8 mouse cellular contexts compared by ENCODE assay signal in genomic region chr2:111058586-111059261, GRCm38 (mm10). TPM values are rescaled to one million over a fixed set of nuclear protein-coding genes. Genes with fewer than 3 reads are reported as not detected.
DNase-seq lines count a peak whose midpoint lies in the region; ATAC-seq lines count a peak whose summit lies in the region.
"Had no signal": no experiment of that assay in that cellular context is flagged by ENCODE, and none has a peak within 500 bp of the region (broad histone marks: within the 10 kb centered on the region; RNA-seq: fewer than 3 reads in every experiment).

No protein-coding gene starts in this region.

- H3K4me2 ChIP-seq in neural tube, embryonic 11.5 days (ENCODE audit: low read depth), result no peak overlapping the region

- intact Hi-C loops in left cerebral cortex, postnatal 25 days (cut with DNase I), result loop anchor here (5.0 to 10.0 kb wide), 3 partner anchors 396 to 1154 kb away; no protein-coding TSS in a partner anchor

- WGBS in neural tube, embryonic 11.5 days, result 97% methylated on average over 1 of the region's 1 CpGs

- DNase-seq in neural tube, embryonic 11.5 days (ENCODE audit: low spot score), result peak; percentile 44
- no peak for DNase-seq in neural tube, embryonic 10.5 days (ENCODE audit: extremely low spot score, low spot score)
- DNase-seq in c-Kit-positive CD71-positive TER-119-negative erythroid progenitor cells, embryonic 14.5 days (ENCODE audit: low read depth), result peak; percentile 7
- DNase-seq in forelimb bud, embryonic 11.5 days (ENCODE audit: low read depth, low spot score), result peak; percentile 72
- peak; percentile 17 to 63 for DNase-seq in left cerebral cortex, postnatal 25 days (ENCODE audit: low spot score in 2 of 2)
- DNase-seq in retina, embryonic 14.5 days (ENCODE audit: low spot score), result peak; percentile 85
- DNase-seq in urinary bladder, postnatal 36 days (ENCODE audit: low spot score in 2 of 2), result no peak

- no peak overlapping the region for H3K4me3 ChIP-seq in neural tube, embryonic 11.5 days (ENCODE audit: low read depth, low read length)
- H3K4me3 ChIP-seq: erythroblast, embryonic 14.5 days had no signal

- peak; percentile 87 for ATAC-seq in neural tube, embryonic 11.5 days (ENCODE audit: insufficient read depth, low FRiP score, low TSS enrichment)

- H3K27ac ChIP-seq in neural tube, embryonic 11.5 days (ENCODE audit: low read depth, low read length), result no peak overlapping the region

- no peak overlapping the region for H3K9ac ChIP-seq in neural tube, embryonic 11.5 days (ENCODE audit: low read length)

- no peaks in the 10 kb centered on the region for H3K9me3 ChIP-seq in neural tube, embryonic 11.5 days (ENCODE audit: control insufficient read depth, low read length)

- no peaks in the 10 kb centered on the region for H3K36me3 ChIP-seq in neural tube, embryonic 11.5 days (ENCODE audit: control insufficient read depth, insufficient read depth, low read length)

- no peaks in the 10 kb centered on the region for H3K27me3 ChIP-seq in neural tube, embryonic 11.5 days (ENCODE audit: control insufficient read depth, insufficient read depth, low read length)

- H3K4me1 ChIP-seq in neural tube, embryonic 11.5 days (ENCODE audit: control insufficient read depth, insufficient read depth, low read length), result no peaks in the 10 kb centered on the region

RNA-seq across cellular contexts. Expression of gene Gm13941, which starts 47.1 kb away (rescaled TPM):
- polyA plus RNA-seq in neural tube, embryonic 11.5 days (2014; fragmentation: Nextera tagmentation; extraction: Ambion mirVana), result not detected in 2 replicates
- not detected for total RNA-seq in left cerebral cortex, postnatal 25 days (2021)
- polyA plus RNA-seq: erythroblast, embryonic 14.5 days had no signal

Comparison
In these comparisons a context has a peak if more than half of its experiments do, and no peak if none do; other contexts are left out.
1. DNase-seq: peak in neural tube, embryonic 11.5 days (single experiment), c-Kit-positive CD71-positive TER-119-negative erythroid progenitor cells, embryonic 14.5 days (single experiment), forelimb bud, embryonic 11.5 days (single experiment), left cerebral cortex, postnatal 25 days (2 of 2) and retina, embryonic 14.5 days (single experiment); none in neural tube, embryonic 10.5 days (single experiment) and urinary bladder, postnatal 36 days (0 of 2).